Mouse (Mus musculus) ES-E14 (cell line): Measurements from ENCODE around the gene Depp1.

Source experiments
- HCFC1 ChIP-seq: IDR thresholded peaks from 2 replicates; pipeline ENCODE4 v1.6.1; 2012; ENCODE audit warnings: low read length, inconsistent platforms, borderline replicate concordance; ENCODE audit not compliant: insufficient read depth
- MAFK ChIP-seq: IDR thresholded peaks from 2 replicates; pipeline ENCODE4 v1.6.1; 2014; ENCODE audit warnings: mild to moderate bottlenecking, low read depth, low read length, inconsistent platforms; ENCODE audit not compliant: insufficient read depth
- ZC3H11A ChIP-seq: IDR thresholded peaks from 2 replicates; pipeline ENCODE4 v1.6.1; 2012; ENCODE audit warnings: low read depth, mild to moderate bottlenecking, inconsistent platforms, low read length, borderline replicate concordance

- TF ChIP-seq HCFC1: no peak
- no peak for TF ChIP-seq MAFK
- TF ChIP-seq ZC3H11A: no peak
These were observed 32.3 kb upstream of the Depp1 start for GRCm38 (mm10) chr6:116618073-116618472.
